Mouse (Mus musculus): ENCODE data around the gene Wls. TPM values are rescaled to one million over a fixed set of nuclear protein-coding genes. Genes with fewer than 3 reads are reported as not detected.

Wls gene
- polyA plus RNA-seq, 1 experiment from 2014 or later = 150 TPM

Other genes starting within 250 kb of the Wls start
- not detected in 2 replicates for gene Rpe65, start 240.5 kb upstream of the Wls start, polyA plus RNA-seq (2014; fragmentation: Nextera tagmentation; extraction: Ambion mirVana)

Data from heart, embryonic 14.5 days (tissue).